In the genomic region with DNA sequence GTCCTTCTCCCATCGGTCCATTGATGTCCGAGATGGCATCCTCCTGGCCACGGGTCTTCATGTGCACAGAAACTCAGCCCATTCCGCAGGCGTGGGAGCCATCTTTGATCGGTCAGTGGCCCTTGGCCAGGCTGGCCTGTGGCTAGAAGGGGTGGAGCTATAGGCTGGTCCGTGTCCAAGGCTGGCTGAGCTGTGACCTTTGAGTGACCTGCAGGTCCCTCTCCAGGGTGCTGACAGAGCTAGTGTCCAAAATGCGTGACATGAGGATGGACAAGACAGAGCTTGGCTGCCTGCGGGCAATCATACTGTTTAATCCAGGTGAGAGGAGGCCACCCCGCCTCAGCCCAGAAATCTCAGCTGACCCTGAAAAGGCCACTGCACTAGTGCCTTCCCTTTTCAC, we compare ENCODE assay signal across 13 mouse cellular contexts. TPM values are rescaled to one million over a fixed set of nuclear protein-coding genes. Genes with fewer than 3 reads are reported as not detected.
DNase-seq lines count a peak whose midpoint lies in the region; ATAC-seq and TF ChIP-seq lines count a peak whose summit lies in the region.
"Had no signal": no experiment of that assay in that cellular context is flagged by ENCODE, and none has a peak within 500 bp of the region (broad histone marks: within the 10 kb centered on the region; RNA-seq: fewer than 3 reads in every experiment).

No protein-coding gene starts in this region.

- WGBS in cerebellum, adult 2 months, result 68% methylated on average over 10 of the region's 10 CpGs
- whole genome bisulfite sequencing in forebrain, embryonic 10.5 days, result 80% methylated on average over 10 of the region's 10 CpGs
- 84% methylated on average over 10 of the region's 10 CpGs for WGBS in forebrain, embryonic 11.5 days

- TF ChIP-seq POLR2A in cerebellum, adult 2 months (IDR thresholded peaks at IDR 0.05; ENCODE audit: borderline replicate concordance, insufficient read depth, low read length), result no peak

- peaks cover 53% of the 10 kb centered on the region for H3K36me3 ChIP-seq in forebrain, embryonic 10.5 days (replicated peaks)
- peaks cover 14% of the 10 kb centered on the region; the same call in 1 of the 2 replicates for H3K36me3 ChIP-seq in forebrain, embryonic 11.5 days (ENCODE audit: control insufficient read depth, insufficient read depth, low read length)

- TF ChIP-seq CTCF in cerebellum, adult 2 months (IDR thresholded peaks at IDR 0.05; ENCODE audit: borderline replicate concordance, insufficient read depth, low read depth, low read length), result no peak

- H3K9ac ChIP-seq in forebrain, embryonic 11.5 days (ENCODE audit: low read length), result no peak overlapping the region
- H3K9ac ChIP-seq: lung, embryonic 15.5 days; stomach, embryonic 15.5 days had no signal

- H3K4me1 ChIP-seq in cerebellum, adult 2 months (ENCODE audit: control insufficient read depth, insufficient read depth, low read length), result peaks cover 10% of the 10 kb centered on the region
- peaks cover 78% of the 10 kb centered on the region for H3K4me1 ChIP-seq in forebrain, embryonic 10.5 days
- peaks cover 24% of the 10 kb centered on the region for H3K4me1 ChIP-seq in forebrain, embryonic 11.5 days (replicated peaks; ENCODE audit: control insufficient read depth, insufficient read depth, low read length)

- H3K27me3 ChIP-seq in cerebellum, adult 2 months (ENCODE audit: control insufficient read depth, insufficient read depth, low read length), result no peaks in the 10 kb centered on the region
- H3K27me3 ChIP-seq in forebrain, embryonic 10.5 days (ENCODE audit: poor library complexity, severe bottlenecking), result peaks cover 43% of the 10 kb centered on the region
- H3K27me3 ChIP-seq in forebrain, embryonic 11.5 days (ENCODE audit: control insufficient read depth, insufficient read depth, low read length), result no peaks in the 10 kb centered on the region

- ATAC-seq in cerebellum, adult (ENCODE audit: insufficient number of reproducible peaks, low FRiP score, low TSS enrichment), result no peak
- ATAC-seq in forebrain, embryonic 11.5 days (replicated peaks; ENCODE audit: low FRiP score), result no peak
- ATAC-seq: activated CD4-positive, CD25-positive, alpha-beta regulatory T cell, adult 4 months; inflammation-experienced regulatory T-cells, adult 6 months had no signal

- H3K4me2 ChIP-seq in forebrain, embryonic 11.5 days (ENCODE audit: low read depth, low read length, severe bottlenecking), result no peak overlapping the region
- H3K4me2 ChIP-seq: lung, embryonic 15.5 days; stomach, embryonic 15.5 days had no signal

- no peak overlapping the region for H3K4me3 ChIP-seq in cerebellum, adult 2 months (replicated peaks; ENCODE audit: insufficient read depth, low read depth, low read length)
- H3K4me3 ChIP-seq in forebrain, embryonic 10.5 days, result no peak overlapping the region
- no peak overlapping the region for H3K4me3 ChIP-seq in forebrain, embryonic 11.5 days (ENCODE audit: low read depth, low read length)
- H3K4me3 ChIP-seq: lung, embryonic 15.5 days; stomach, embryonic 15.5 days had no signal

- peak; percentile 21 to 23 for DNase-seq in cerebellum, adult 2 months
- DNase-seq in layer of hippocampus, adult 9-11 months, result peak; percentile 54
- no peak for DNase-seq in layer of hippocampus, postnatal 10 days (ENCODE audit: low spot score in 2 of 2)
- peak; percentile 41 to 62 for DNase-seq in adrenal gland, postnatal 36 days
- DNase-seq in kidney, adult 8-10 months, result peak; percentile 69 to 85
- no peak for DNase-seq in forebrain, embryonic 10.5 days (ENCODE audit: extremely low spot score, low spot score)
- no peak for DNase-seq in forebrain, embryonic 11.5 days (ENCODE audit: low spot score)
- DNase-seq: heart, postnatal 36 days had no signal

- no peaks in the 10 kb centered on the region for H3K9me3 ChIP-seq in forebrain, embryonic 10.5 days
- H3K9me3 ChIP-seq in forebrain, embryonic 11.5 days (ENCODE audit: control insufficient read depth, low read length), result no peaks in the 10 kb centered on the region
- H3K9me3 ChIP-seq: lung, embryonic 15.5 days; stomach, embryonic 15.5 days had no signal

- H3K27ac ChIP-seq in cerebellum, adult 2 months (ENCODE audit: insufficient read depth, low read length), result no peak overlapping the region
- no peak overlapping the region for H3K27ac ChIP-seq in forebrain, embryonic 10.5 days
- no peak overlapping the region for H3K27ac ChIP-seq in forebrain, embryonic 11.5 days (ENCODE audit: low read depth, low read length)
- H3K27ac ChIP-seq: lung, embryonic 15.5 days; stomach, embryonic 15.5 days had no signal

RNA-seq across cellular contexts. Expression of a gene that starts 2.6 kb away (rescaled TPM):
- polyA plus RNA-seq in cerebellum, adult 2 months (2012; rRNA removed), result 12.2 and 15.2 TPM in 2 replicates
- 10 to 100 TPM; 14.5 to 22.0 TPM for total RNA-seq in layer of hippocampus, postnatal 10 days (2021)
- 1 to 10 TPM; 1.2 to 2.2 TPM for total RNA-seq in adrenal gland, postnatal 36 days (2021)
- polyA plus RNA-seq in forebrain, embryonic 10.5 days (2016; fragmentation: Nextera tagmentation; extraction: Ambion mirVana), result 0.74 and 0.75 TPM in 2 replicates
- 1.3 and 1.7 TPM in 2 replicates for polyA plus RNA-seq in forebrain, embryonic 11.5 days (2014; fragmentation: Nextera tagmentation; extraction: Ambion mirVana)

RNA-seq across cellular contexts. Expression of a gene that starts 5.0 kb away (rescaled TPM):
- polyA plus RNA-seq in cerebellum, adult 2 months (2012; rRNA removed), result 78.0 and 83.2 TPM in 2 replicates
- 10 to 100 TPM; 70.1 to 70.2 TPM for total RNA-seq in layer of hippocampus, postnatal 10 days (2021)
- total RNA-seq in adrenal gland, postnatal 36 days (2021), result 10 to 100 TPM; 53.5 to 55.7 TPM
- 44.5 and 48.3 TPM in 2 replicates for polyA plus RNA-seq in forebrain, embryonic 10.5 days (2016; fragmentation: Nextera tagmentation; extraction: Ambion mirVana)
- 32.8 and 40.3 TPM in 2 replicates for polyA plus RNA-seq in forebrain, embryonic 11.5 days (2014; fragmentation: Nextera tagmentation; extraction: Ambion mirVana)

RNA-seq across cellular contexts. Expression of a gene that starts 5.2 kb away (rescaled TPM):
- polyA plus RNA-seq in cerebellum, adult 2 months (2012; rRNA removed), result 120 and 123 TPM in 2 replicates
- total RNA-seq in layer of hippocampus, postnatal 10 days (2021), result 100 to 1,000 TPM in 1 of 2 experiments, 10 to 100 TPM in 1; 82.8 to 108 TPM
- 100 to 1,000 TPM; 165 to 198 TPM for total RNA-seq in adrenal gland, postnatal 36 days (2021)
- polyA plus RNA-seq in forebrain, embryonic 10.5 days (2016; fragmentation: Nextera tagmentation; extraction: Ambion mirVana), result 203 and 206 TPM in 2 replicates
- 99.6 and 104 TPM in 2 replicates for polyA plus RNA-seq in forebrain, embryonic 11.5 days (2014; fragmentation: Nextera tagmentation; extraction: Ambion mirVana)

RNA-seq across cellular contexts. Expression of a gene that starts 8.8 kb away (rescaled TPM):
- 82.9 and 89.8 TPM in 2 replicates for polyA plus RNA-seq in cerebellum, adult 2 months (2012; rRNA removed)
- 10 to 100 TPM; 48.6 to 51.6 TPM for total RNA-seq in layer of hippocampus, postnatal 10 days (2021)
- 100 to 1,000 TPM; 243 to 247 TPM for total RNA-seq in adrenal gland, postnatal 36 days (2021)
- 95.4 and 96.4 TPM in 2 replicates for polyA plus RNA-seq in forebrain, embryonic 10.5 days (2016; fragmentation: Nextera tagmentation; extraction: Ambion mirVana)
- polyA plus RNA-seq in forebrain, embryonic 11.5 days (2014; fragmentation: Nextera tagmentation; extraction: Ambion mirVana), result 81.7 and 101 TPM in 2 replicates

RNA-seq across cellular contexts. Expression of a gene that starts 12.2 kb away (rescaled TPM):
- 66.4 and 74.6 TPM in 2 replicates for polyA plus RNA-seq in cerebellum, adult 2 months (2012; rRNA removed)
- 10 to 100 TPM; 27.8 to 34.2 TPM for total RNA-seq in layer of hippocampus, postnatal 10 days (2021)
- 10 to 100 TPM; 43.8 to 48.3 TPM for total RNA-seq in adrenal gland, postnatal 36 days (2021)
- 11.4 and 12.4 TPM in 2 replicates for polyA plus RNA-seq in forebrain, embryonic 10.5 days (2016; fragmentation: Nextera tagmentation; extraction: Ambion mirVana)
- polyA plus RNA-seq in forebrain, embryonic 11.5 days (2014; fragmentation: Nextera tagmentation; extraction: Ambion mirVana), result 7.5 and 8.3 TPM in 2 replicates

Comparison
In these comparisons a context has a peak if more than half of its experiments do, and no peak if none do; other contexts are left out.
1. DNase-seq: peak in cerebellum, adult 2 months (2 of 2), layer of hippocampus, adult 9-11 months (single experiment), adrenal gland, postnatal 36 days (2 of 2) and kidney, adult 8-10 months (2 of 2); none in layer of hippocampus, postnatal 10 days (0 of 2), forebrain, embryonic 10.5 days (single experiment) and forebrain, embryonic 11.5 days (single experiment).